Mouse (Mus musculus) heart, embryonic 13.5 days (tissue): ENCODE measurements around the gene Rbx1. TPM values are rescaled to one million over a fixed set of nuclear protein-coding genes. Genes with fewer than 3 reads are reported as not detected.
"Not testable (repeated sequence)": the region's sequence is repeated elsewhere in the genome, so short reads cannot be mapped to it uniquely, and the experiment has no call there.

Experiments used
- ATAC-seq: fragments of 200-750 bp; cut with Nextera tagmentation; 2 replicates; pipeline ENCODE4 v1.8.0; 2017; ENCODE audit warnings: moderate TSS enrichment; ENCODE audit not compliant: insufficient number of reproducible peaks, low FRiP score, low TSS enrichment; ENCODE audit errors: extremely low read depth
- H3K27ac ChIP-seq: fragments of 300-500 bp; sonication (generic); replicated peaks from 2 replicates; pipeline ENCODE4 v1.5.1; 2015; ENCODE audit warnings: moderate library complexity, mild to moderate bottlenecking, inconsistent platforms
- H3K27me3 ChIP-seq: fragments of 300-500 bp; sonication (generic); replicated peaks from 2 replicates; pipeline ENCODE4 v1.6.1; 2015; ENCODE audit warnings: mild to moderate bottlenecking, inconsistent platforms
- H3K36me3 ChIP-seq: fragments of 300-500 bp; sonication (generic); 2 replicates; pipeline ENCODE4 v1.6.1; 2015; ENCODE audit warnings: mild to moderate bottlenecking, inconsistent platforms
- H3K4me1 ChIP-seq: fragments of 300-500 bp; sonication (generic); 2 replicates; pipeline ENCODE4 v1.6.1; 2015; ENCODE audit warnings: inconsistent platforms
- H3K4me2 ChIP-seq: fragments of 300-500 bp; sonication (generic); 2 replicates; pipeline ENCODE4 v1.6.1; 2015; ENCODE audit warnings: inconsistent platforms, mild to moderate bottlenecking, moderate library complexity
- H3K4me3 ChIP-seq: fragments of 300-500 bp; sonication (generic); 2 replicates; pipeline ENCODE4 v1.5.1; 2015; ENCODE audit warnings: moderate library complexity, mild to moderate bottlenecking, inconsistent platforms
- H3K9ac ChIP-seq: fragments of 300-500 bp; sonication (generic); 2 replicates; pipeline ENCODE4 v1.6.1; 2015; ENCODE audit warnings: inconsistent platforms, mild to moderate bottlenecking, moderate library complexity
- H3K9me3 ChIP-seq: fragments of 300-500 bp; sonication (generic); 2 replicates; pipeline ENCODE4 v1.6.1; 2016; ENCODE audit warnings: inconsistent platforms
- WGBS: fragments of 180-500 bp; shearing (Covaris S2); methylation state at CpG from one replicate; pipeline ENCODE4 v1.1.7; 2015; ENCODE audit warnings: mixed read lengths; 5-methylcytosine and 5-hydroxymethylcytosine counted together
- polyA plus RNA-seq: library from polyadenylated mRNA; unstranded; fragments of >200 nt; fragmentation: Nextera tagmentation; extraction: Ambion mirVana; gene quantifications from 2 replicates; pipeline ENCODE4 v1.2.1, GENCODE M21; 2015

The Rbx1 gene
- polyA plus RNA-seq = 308 and 402 TPM in 2 replicates

GRCm38 (mm10) chr15:81465901-81466737, at the start of gene Rbx1:
Gene Rbx1 (plus strand): TSS chr15:81466296.
- Histone ChIP-seq H3K36me3 (peaks cover 33% of the 10 kb centered on the region), H3K9ac (peak within 1 kb of the TSS; percentile 89), H3K27ac (peak within 1 kb of the TSS; percentile 89), H3K9me3 (peaks cover 7% of the 10 kb centered on the region), H3K4me1 (peaks cover 17% of the 10 kb centered on the region), H3K4me3 (peak within 1 kb of the TSS; percentile 79), H3K27me3 (no peaks in the 10 kb centered on the region), H3K4me2 (peak within 1 kb of the TSS; percentile 79)
- WGBS = 0% methylated on average over 59 of the region's 62 CpGs
- ATAC-seq = peak; percentile 96

GRCm38 (mm10) chr15:81416763-81417310, 49.3 kb upstream of the Rbx1 start:
- peak; percentile 66; the same call in 1 of the 2 replicates for ATAC-seq
- H3K27ac ChIP-seq, H3K27me3 ChIP-seq, H3K4me1 ChIP-seq, H3K9me3 ChIP-seq: not testable (repeated sequence)
- peak overlapping the region; percentile 70 for H3K4me2 ChIP-seq
- H3K9ac ChIP-seq = peak overlapping the region; percentile 75
- H3K4me3 ChIP-seq = peak overlapping the region; percentile 40
- WGBS = 5% methylated on average over 22 of the region's 22 CpGs
- H3K36me3 ChIP-seq = peaks cover 17% of the 10 kb centered on the region

GRCm38 (mm10) chr15:81418065-81418464, 48.0 kb upstream of the Rbx1 start:
- peaks cover 6% of the 10 kb centered on the region for H3K4me1 ChIP-seq
- H3K36me3 ChIP-seq = peaks cover 17% of the 10 kb centered on the region
- H3K27ac ChIP-seq = no peak overlapping the region
- H3K4me3 ChIP-seq = no peak overlapping the region
- no peaks in the 10 kb centered on the region for H3K27me3 ChIP-seq
- ATAC-seq = no peak
- WGBS = 79% methylated on average over 4 of the region's 4 CpGs
- H3K9me3 ChIP-seq = no peaks in the 10 kb centered on the region
- no peak overlapping the region for H3K9ac ChIP-seq
- H3K4me2 ChIP-seq = no peak overlapping the region

- H3K4me3 ChIP-seq = no peak overlapping the region
- H3K27ac ChIP-seq = no peak overlapping the region
- H3K36me3 ChIP-seq = peaks cover 6% of the 10 kb centered on the region; the same call in 1 of the 2 replicates
- WGBS = 77% methylated on average over 1 of the region's 1 CpGs
- H3K27me3 ChIP-seq = no peaks in the 10 kb centered on the region
- H3K9me3 ChIP-seq = no peaks in the 10 kb centered on the region
- peaks cover 4% of the 10 kb centered on the region for H3K4me1 ChIP-seq
- no peak overlapping the region for H3K9ac ChIP-seq
- no peak for ATAC-seq
- no peak overlapping the region for H3K4me2 ChIP-seq
Observed at GRCm38 (mm10) chr15:81421454-81421853, 44.6 kb upstream of the Rbx1 start.

- 75% methylated on average over 7 of the region's 7 CpGs for WGBS
Observed at GRCm38 (mm10) chr15:81422156-81422681, 43.9 kb upstream of the Rbx1 start.

GRCm38 (mm10) chr15:81425311-81425710, 40.8 kb upstream of the Rbx1 start:
- peaks cover 20% of the 10 kb centered on the region for H3K36me3 ChIP-seq
- no peaks in the 10 kb centered on the region for H3K4me1 ChIP-seq
- H3K27me3 ChIP-seq = no peaks in the 10 kb centered on the region
- H3K9ac ChIP-seq = no peak overlapping the region
- H3K4me3 ChIP-seq = no peak overlapping the region
- no peak overlapping the region for H3K27ac ChIP-seq
- no peak for ATAC-seq
- WGBS = 82% methylated on average over 3 of the region's 3 CpGs
- no peaks in the 10 kb centered on the region for H3K9me3 ChIP-seq
- H3K4me2 ChIP-seq = no peak overlapping the region

More at GRCm38 (mm10) chr15:81422156-81422681, 43.9 kb upstream of the Rbx1 start:
- Histone ChIP-seq H3K9me3 (no peaks in the 10 kb centered on the region), H3K27me3 (no peaks in the 10 kb centered on the region), H3K9ac (no peak overlapping the region), H3K4me1 (no peaks in the 10 kb centered on the region; the same call in 1 of the 2 replicates), H3K27ac (0 out of 2 replicates have a peak overlapping the region, but pooled peaks have one; percentile 6), H3K36me3 (peaks cover 8% of the 10 kb centered on the region), H3K4me3 (no peak overlapping the region), H3K4me2 (no peak overlapping the region)
- no peak for ATAC-seq

GRCm38 (mm10) chr15:81427947-81428346, 38.1 kb upstream of the Rbx1 start:
- no peaks in the 10 kb centered on the region for H3K9me3 ChIP-seq

GRCm38 (mm10) chr15:81431195-81431594, 34.9 kb upstream of the Rbx1 start:
- H3K27ac ChIP-seq = no peak overlapping the region
- H3K27me3 ChIP-seq = no peaks in the 10 kb centered on the region
- H3K9me3 ChIP-seq = no peaks in the 10 kb centered on the region
- no peak for ATAC-seq
- no peak overlapping the region for H3K4me2 ChIP-seq
- no peak overlapping the region for H3K4me3 ChIP-seq
- H3K36me3 ChIP-seq = peaks cover 54% of the 10 kb centered on the region
- no peak overlapping the region for H3K9ac ChIP-seq
- 83% methylated on average over 1 of the region's 1 CpGs for WGBS
- H3K4me1 ChIP-seq = no peaks in the 10 kb centered on the region

More at GRCm38 (mm10) chr15:81427947-81428346, 38.1 kb upstream of the Rbx1 start:
- no peak overlapping the region for H3K4me2 ChIP-seq
- peaks cover 46% of the 10 kb centered on the region for H3K36me3 ChIP-seq
- H3K4me3 ChIP-seq = no peak overlapping the region
- no peak for ATAC-seq
- H3K9ac ChIP-seq = no peak overlapping the region
- no peaks in the 10 kb centered on the region for H3K27me3 ChIP-seq
- 87% methylated on average over 2 of the region's 2 CpGs for WGBS
- H3K27ac ChIP-seq = no peak overlapping the region
- no peaks in the 10 kb centered on the region for H3K4me1 ChIP-seq

- no peaks in the 10 kb centered on the region for H3K27me3 ChIP-seq
- no peak overlapping the region for H3K9ac ChIP-seq
- H3K27ac ChIP-seq = no peak overlapping the region
- no peaks in the 10 kb centered on the region for H3K9me3 ChIP-seq
- H3K4me2 ChIP-seq = no peak overlapping the region
- no peak overlapping the region for H3K4me3 ChIP-seq
- no peaks in the 10 kb centered on the region for H3K4me1 ChIP-seq
- 81% methylated on average over 1 of the region's 1 CpGs for WGBS
- ATAC-seq = no peak
- H3K36me3 ChIP-seq = peaks cover 53% of the 10 kb centered on the region
Observed at GRCm38 (mm10) chr15:81438345-81438744, 27.8 kb upstream of the Rbx1 start.

- Histone ChIP-seq H3K4me2 (no peak overlapping the region), H3K9ac (no peak overlapping the region), H3K36me3 (peaks cover 57% of the 10 kb centered on the region), H3K27ac (no peak overlapping the region), H3K9me3 (no peaks in the 10 kb centered on the region), H3K4me1 (no peaks in the 10 kb centered on the region), H3K4me3 (no peak overlapping the region), H3K27me3 (no peaks in the 10 kb centered on the region)
- no peak for ATAC-seq
Observed at GRCm38 (mm10) chr15:81439236-81439635, 26.9 kb upstream of the Rbx1 start.

- Histone ChIP-seq H3K4me3 (no peak overlapping the region), H3K27me3 (no peaks in the 10 kb centered on the region), H3K4me1 (no peaks in the 10 kb centered on the region), H3K9me3 (no peaks in the 10 kb centered on the region), H3K36me3 (peaks cover 59% of the 10 kb centered on the region), H3K27ac (no peak overlapping the region), H3K9ac (no peak overlapping the region), H3K4me2 (no peak overlapping the region)
- 33% methylated on average over 3 of the region's 3 CpGs for WGBS
- ATAC-seq = no peak
Observed at GRCm38 (mm10) chr15:81448463-81448862, 17.6 kb upstream of the Rbx1 start.
